Mouse (Mus musculus): ENCODE results near the gene Cox6a2.

DNA sequence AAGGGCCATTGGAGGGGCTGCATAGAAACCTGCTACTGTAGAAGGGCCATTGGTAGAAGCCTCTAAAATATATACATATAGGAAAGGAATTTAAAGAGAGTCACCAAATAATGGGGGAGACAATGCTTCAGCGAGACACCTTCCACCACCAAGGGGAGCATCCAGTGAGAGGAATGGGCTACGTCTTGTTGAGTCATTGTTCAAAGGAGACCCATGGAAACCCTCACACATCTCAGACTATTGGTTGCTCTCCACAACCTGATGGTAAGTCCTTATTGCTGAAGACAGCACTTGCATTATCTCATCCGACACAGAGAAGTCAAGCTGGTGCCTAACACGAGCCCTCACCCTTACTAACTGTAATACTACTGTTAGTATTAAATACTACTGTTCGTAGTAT, 49.6 kb upstream of the Cox6a2 start:
- TF ChIP-seq CTCF (IDR thresholded peaks at IDR 0.05; ENCODE audit: low read depth) (no peak), EP300 (optimal IDR thresholded peaks at IDR 0.05) (no peak)

Data from stomach, postnatal 0 days (tissue).